Mouse (Mus musculus) cerebellum, postnatal 14 days (tissue): ENCODE data around the gene Phgr1.

ENCODE experiments used
- DNase-seq, 2 experiments: peaks; one replicate each; pipeline ENCODE4 v3.0.0; 2021; ENCODE audit warnings: mixed read lengths in 2 of 2

Phgr1 gene

DNA sequence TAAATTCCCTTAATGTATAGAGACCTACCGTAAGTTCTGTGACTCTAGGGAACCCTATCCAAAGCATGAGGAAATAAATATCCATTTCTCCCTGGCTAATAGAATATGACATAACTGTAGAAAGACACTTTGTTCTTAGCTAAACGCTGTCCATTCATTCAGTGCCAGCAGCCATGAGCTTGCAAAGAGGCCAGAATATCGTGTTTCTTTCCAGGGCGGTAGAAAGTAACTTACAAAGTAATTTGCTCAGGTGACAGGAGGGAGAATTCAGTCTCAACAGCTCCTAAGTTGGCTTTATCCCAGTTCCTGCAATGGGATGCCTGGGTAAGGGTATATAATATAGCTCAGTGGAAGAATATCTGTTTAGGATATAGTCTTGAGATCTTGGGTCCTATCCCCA, 51.8 kb downstream of the Phgr1 start:
- DNase-seq = no peak
